Mouse (Mus musculus) cerebellum, adult 2 months (tissue): ENCODE data around the gene Shank1.
A peak's percentile ranks its signal among the peaks of the same experiment; 100 is the strongest.

Source experiments
- CTCF ChIP-seq: fragments of 200-500 bp; IDR thresholded peaks from 2 replicates; pipeline ENCODE4 v1.5.1; 2011; ENCODE audit warnings: low read depth, mild to moderate bottlenecking, control low read depth, low read length, moderate library complexity, borderline replicate concordance; ENCODE audit not compliant: insufficient read depth
- POLR2A ChIP-seq: fragments of 200-500 bp; IDR thresholded peaks from 2 replicates; pipeline ENCODE4 v1.6.1; 2011; ENCODE audit warnings: low read length, control low read depth, borderline replicate concordance; ENCODE audit not compliant: insufficient read depth

- TF ChIP-seq POLR2A (peak; percentile 56; the same call in 1 of the 2 replicates), CTCF (no peak)
Measured at GRCm38 (mm10) chr7:44405346-44406014, 95.4 kb downstream of the Shank1 start.
